Mouse (Mus musculus): ENCODE measurements at regions not wholly inside any gene's neighbourhood (a gene's known extent, or its start where the extent isn't known, plus 50 kb on each side); places are given as distances from the start of the nearest gene placed in this dataset.
A peak's percentile ranks its signal among the peaks of the same experiment; 100 is the strongest.

DNA sequence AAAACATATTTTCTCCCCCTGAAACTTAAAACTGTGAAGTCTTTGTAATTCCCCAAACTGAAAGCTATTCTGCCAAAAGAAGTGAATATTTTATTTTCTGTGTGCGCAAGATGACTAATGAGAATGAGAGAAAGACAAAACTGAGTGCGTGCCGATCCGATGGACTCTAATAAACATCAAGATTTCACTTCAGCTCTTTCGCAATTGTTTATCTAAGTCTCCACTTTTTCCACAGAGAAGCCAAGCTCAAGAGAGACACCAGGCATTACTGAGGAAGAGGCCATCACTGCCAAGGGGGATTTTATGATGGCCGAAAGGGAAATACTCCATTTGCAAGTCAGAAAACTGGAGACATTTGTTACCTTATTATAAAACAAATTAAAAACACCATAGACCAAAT lies 55.0 kb upstream of the Uqcrfs1 start:
- no peak for ATAC-seq (replicated peaks in 1 of 2; ENCODE audit: insufficient read depth in 1 of 2, low FRiP score in 2 of 2, low TSS enrichment in 1 of 2, low read depth in 1 of 2, poor library complexity in 2 of 2, severe bottlenecking in 2 of 2)

DNA sequence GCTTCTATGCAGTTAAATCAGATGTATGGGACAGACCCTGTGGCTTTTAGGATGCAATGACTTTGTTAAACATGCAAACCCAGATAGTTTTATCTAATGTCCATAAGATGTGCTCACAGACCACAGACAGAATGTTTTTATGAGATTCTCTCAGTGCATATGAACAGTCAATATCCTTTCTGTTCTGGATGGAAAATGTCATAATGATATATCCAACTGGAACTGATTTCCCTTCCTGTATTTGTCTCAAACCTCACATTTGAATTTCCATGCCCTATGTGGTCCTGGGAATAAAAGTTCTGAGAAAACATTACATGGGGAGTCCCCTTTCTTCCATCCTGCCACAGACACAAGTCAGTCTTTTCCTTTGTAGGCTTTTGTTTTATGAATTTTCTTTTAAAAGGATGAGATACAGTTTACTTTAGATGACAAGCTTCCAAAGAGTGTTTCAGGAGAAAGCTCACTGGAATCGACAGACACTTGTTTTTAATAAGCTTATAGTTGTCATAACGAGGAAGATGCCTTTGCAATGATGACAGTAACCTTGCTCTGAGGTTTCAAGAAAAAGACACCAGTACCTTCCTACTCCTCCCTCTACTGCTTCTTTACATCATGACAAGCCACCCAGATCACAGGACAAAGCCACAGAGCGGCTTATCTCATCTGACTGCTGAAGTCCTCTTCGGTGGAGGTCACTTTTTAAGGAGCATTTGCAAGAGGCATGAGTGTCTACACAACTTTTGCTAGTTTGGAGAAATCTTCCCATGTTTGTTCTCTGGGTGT lies 55.7 kb upstream of the Uqcrfs1 start:
- no peak for ATAC-seq (replicated peaks in 1 of 2; ENCODE audit: insufficient read depth in 1 of 2, low FRiP score in 2 of 2, low TSS enrichment in 1 of 2, low read depth in 1 of 2, poor library complexity in 2 of 2, severe bottlenecking in 2 of 2)

- peak; percentile 53 to 58; a peak in 1 of 4 replicates for ATAC-seq (replicated peaks in 1 of 2; ENCODE audit: insufficient read depth in 1 of 2, low FRiP score in 2 of 2, low TSS enrichment in 1 of 2, low read depth in 1 of 2, poor library complexity in 2 of 2, severe bottlenecking in 2 of 2)
These were observed 55.9 kb upstream of the Dusp22 start for GRCm38 (mm10) chr13:30603936-30604335.

DNA sequence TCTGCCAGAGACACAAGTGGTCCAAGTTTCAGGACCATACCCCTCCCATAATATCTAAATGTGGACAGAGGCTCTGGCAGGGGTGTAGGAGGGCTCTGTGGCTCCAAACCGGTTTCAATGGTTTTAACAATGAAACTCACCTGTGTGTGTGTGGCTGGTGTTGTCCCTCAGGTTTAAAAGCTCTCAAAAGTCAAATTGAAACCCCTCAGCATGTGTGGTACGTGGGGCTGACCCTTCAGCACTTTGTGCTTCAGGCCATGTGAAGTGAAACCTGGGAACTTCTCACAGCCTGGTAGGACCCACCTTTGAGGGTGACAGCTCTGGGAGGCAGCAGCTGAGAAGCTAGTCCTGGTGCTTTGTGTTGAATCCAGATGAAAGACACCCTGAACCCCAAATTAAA lies 52.5 kb upstream of the Dusp22 start:
- ATAC-seq (replicated peaks in 1 of 2; ENCODE audit: insufficient read depth in 1 of 2, low FRiP score in 2 of 2, low TSS enrichment in 1 of 2, low read depth in 1 of 2, poor library complexity in 2 of 2, severe bottlenecking in 2 of 2): no peak

DNA sequence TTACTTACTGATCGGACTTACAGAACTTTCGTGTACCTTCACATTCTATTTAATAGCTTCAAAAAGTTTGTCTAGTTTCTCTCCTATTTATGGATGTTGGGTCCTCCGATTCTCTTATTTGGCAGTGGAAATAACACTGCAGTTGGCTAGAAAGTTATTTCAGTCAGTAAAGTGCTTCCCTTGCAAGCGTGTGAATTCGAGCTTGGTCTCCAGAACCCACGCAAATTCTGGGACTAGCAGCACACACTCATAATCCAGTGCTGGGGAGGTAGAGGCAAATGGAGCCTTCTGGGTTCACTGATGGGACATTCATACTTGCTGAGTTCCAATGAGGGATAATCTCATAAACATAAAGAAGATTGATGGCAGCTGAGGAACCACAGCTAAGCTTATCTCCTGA lies 51.9 kb upstream of the Dusp22 start:
- ATAC-seq (replicated peaks in 1 of 2; ENCODE audit: insufficient read depth in 1 of 2, low FRiP score in 2 of 2, low TSS enrichment in 1 of 2, low read depth in 1 of 2, poor library complexity in 2 of 2, severe bottlenecking in 2 of 2): no peak

GRCm38 (mm10) chr13:30609784-30610183 lies 50.0 kb upstream of the Dusp22 start:
- ATAC-seq (replicated peaks in 1 of 2; ENCODE audit: insufficient read depth in 1 of 2, low FRiP score in 2 of 2, low TSS enrichment in 1 of 2, low read depth in 1 of 2, poor library complexity in 2 of 2, severe bottlenecking in 2 of 2): peak; percentile 38 to 60
